Mouse (Mus musculus): ENCODE measurements at regions not wholly inside any gene's neighbourhood (a gene's known extent, or its start where the extent isn't known, plus 50 kb on each side); places are given as distances from the start of the nearest gene placed in this dataset.

- TF ChIP-seq CTCF (IDR thresholded peaks at IDR 0.05; ENCODE audit: low read depth) (no peak), EP300 (IDR thresholded peaks at IDR 0.05; ENCODE audit: low read depth) (no peak)
- H3K27ac ChIP-seq (ENCODE audit: low read depth): no peak overlapping the region
- H3K4me2 ChIP-seq (ENCODE audit: low read depth, low read length): no peak overlapping the region
- no peaks in the 10 kb centered on the region for H3K4me1 ChIP-seq (ENCODE audit: insufficient read depth)
- no peak overlapping the region for H3K4me3 ChIP-seq (ENCODE audit: low read depth, low read length)
- H3K36me3 ChIP-seq (replicated peaks; ENCODE audit: insufficient read depth, low read length): no peaks in the 10 kb centered on the region
- no peaks in the 10 kb centered on the region for H3K9me3 ChIP-seq (ENCODE audit: low read length)
- 43% methylated on average over 2 of the region's 2 CpGs for WGBS (ENCODE audit: insufficient replicate concordance)
- H3K9ac ChIP-seq (replicated peaks): no peak overlapping the region
- no peak for DNase-seq
- ATAC-seq: no peak
- H3K27me3 ChIP-seq (ENCODE audit: insufficient read depth, low read length): no peaks in the 10 kb centered on the region
Measured at GRCm38 (mm10) chr2:51732355-51732754, 105.0 kb downstream of the Tas2r134 start.

- Histone ChIP-seq H3K36me3 (replicated peaks; ENCODE audit: insufficient read depth, low read length) (no peaks in the 10 kb centered on the region), H3K4me2 (ENCODE audit: low read depth, low read length) (no peak overlapping the region), H3K4me1 (ENCODE audit: insufficient read depth) (no peaks in the 10 kb centered on the region), H3K4me3 (ENCODE audit: low read depth, low read length) (no peak overlapping the region), H3K9me3 (ENCODE audit: low read length) (no peaks in the 10 kb centered on the region), H3K9ac (replicated peaks) (no peak overlapping the region), H3K27ac (ENCODE audit: low read depth) (no peak overlapping the region), H3K27me3 (ENCODE audit: insufficient read depth, low read length) (no peaks in the 10 kb centered on the region)
- ATAC-seq (no peak), DNase-seq (no peak)
- no peak for TF ChIP-seq CTCF (IDR thresholded peaks at IDR 0.05; ENCODE audit: low read depth)
- no peak for TF ChIP-seq EP300 (IDR thresholded peaks at IDR 0.05; ENCODE audit: low read depth)
- 77% methylated on average over 3 of the region's 3 CpGs for WGBS (ENCODE audit: insufficient replicate concordance)
Measured at GRCm38 (mm10) chr2:51733218-51733617, 105.9 kb downstream of the Tas2r134 start.

- Histone ChIP-seq H3K4me1 (ENCODE audit: insufficient read depth) (no peaks in the 10 kb centered on the region), H3K36me3 (replicated peaks; ENCODE audit: insufficient read depth, low read length) (no peaks in the 10 kb centered on the region), H3K4me2 (ENCODE audit: low read depth, low read length) (no peak overlapping the region), H3K27ac (ENCODE audit: low read depth) (no peak overlapping the region), H3K27me3 (ENCODE audit: insufficient read depth, low read length) (no peaks in the 10 kb centered on the region), H3K4me3 (ENCODE audit: low read depth, low read length) (no peak overlapping the region), H3K9ac (replicated peaks) (no peak overlapping the region), H3K9me3 (ENCODE audit: low read length) (no peaks in the 10 kb centered on the region)
- ATAC-seq: no peak
- DNase-seq: no peak
- TF ChIP-seq EP300 (IDR thresholded peaks at IDR 0.05; ENCODE audit: low read depth): no peak
- no peak for TF ChIP-seq CTCF (IDR thresholded peaks at IDR 0.05; ENCODE audit: low read depth)
- 71% methylated on average over 4 of the region's 4 CpGs for WGBS (ENCODE audit: insufficient replicate concordance)
Measured at GRCm38 (mm10) chr2:51736452-51736851, 109.1 kb downstream of the Tas2r134 start.

- no peaks in the 10 kb centered on the region for H3K9me3 ChIP-seq (ENCODE audit: low read length)
- ATAC-seq (no peak), DNase-seq (no peak)
- no peak overlapping the region for H3K9ac ChIP-seq (replicated peaks)
- no peaks in the 10 kb centered on the region for H3K27me3 ChIP-seq (ENCODE audit: insufficient read depth, low read length)
- H3K27ac ChIP-seq (ENCODE audit: low read depth): no peak overlapping the region
- H3K4me2 ChIP-seq (ENCODE audit: low read depth, low read length): no peak overlapping the region
- no peaks in the 10 kb centered on the region for H3K4me1 ChIP-seq (ENCODE audit: insufficient read depth)
- no peaks in the 10 kb centered on the region for H3K36me3 ChIP-seq (replicated peaks; ENCODE audit: insufficient read depth, low read length)
- no peak for TF ChIP-seq CTCF (IDR thresholded peaks at IDR 0.05; ENCODE audit: low read depth)
- no peak for TF ChIP-seq EP300 (IDR thresholded peaks at IDR 0.05; ENCODE audit: low read depth)
- WGBS (ENCODE audit: insufficient replicate concordance): 78% methylated on average over 7 of the region's 7 CpGs
- no peak overlapping the region for H3K4me3 ChIP-seq (ENCODE audit: low read depth, low read length)
Measured at GRCm38 (mm10) chr2:51747675-51748319, 120.5 kb downstream of the Tas2r134 start.

DNA sequence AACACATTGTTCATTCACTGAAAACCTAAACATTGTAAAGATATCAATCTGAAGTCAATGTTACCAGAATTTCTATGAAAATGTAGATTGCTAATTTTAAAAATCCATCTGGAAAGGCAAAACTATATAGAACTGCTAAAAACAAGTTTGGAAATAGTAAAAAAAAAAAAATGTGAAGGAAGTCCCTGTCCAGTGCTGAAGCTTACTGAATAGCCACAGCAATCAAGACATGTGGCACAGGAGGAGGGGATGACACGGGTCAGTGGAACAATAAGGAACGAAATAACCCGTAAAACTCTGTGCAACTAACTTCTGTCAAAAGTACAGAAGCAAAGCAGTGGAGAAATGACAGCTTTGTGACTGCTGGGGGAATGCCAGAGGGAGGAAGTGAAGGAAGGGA, 121.9 kb downstream of the Tas2r134 start:
- H3K4me2 ChIP-seq (ENCODE audit: low read depth, low read length): no peak overlapping the region
- no peaks in the 10 kb centered on the region for H3K9me3 ChIP-seq (ENCODE audit: low read length)

GRCm38 (mm10) chr2:51752941-51753564, 125.7 kb downstream of the Tas2r134 start:
- TF ChIP-seq EP300 (IDR thresholded peaks at IDR 0.05; ENCODE audit: low read depth): no peak
- TF ChIP-seq CTCF (IDR thresholded peaks at IDR 0.05; ENCODE audit: low read depth): no peak
- H3K4me2 ChIP-seq (ENCODE audit: low read depth, low read length): no peak overlapping the region
- H3K9me3 ChIP-seq (ENCODE audit: low read length): no peaks in the 10 kb centered on the region
- H3K27ac ChIP-seq (ENCODE audit: low read depth): no peak overlapping the region
- no peak for DNase-seq
- no peaks in the 10 kb centered on the region for H3K4me1 ChIP-seq (ENCODE audit: insufficient read depth)
- H3K36me3 ChIP-seq (replicated peaks; ENCODE audit: insufficient read depth, low read length): no peaks in the 10 kb centered on the region
- H3K4me3 ChIP-seq (ENCODE audit: low read depth, low read length): no peak overlapping the region
- no peak overlapping the region for H3K9ac ChIP-seq (replicated peaks)
- H3K27me3 ChIP-seq (ENCODE audit: insufficient read depth, low read length): no peaks in the 10 kb centered on the region
- ATAC-seq: no peak
- 70% methylated on average over 12 of the region's 12 CpGs for WGBS (ENCODE audit: insufficient replicate concordance)

More for the DNA sequence above, 121.9 kb downstream of the Tas2r134 start:
- no peak for ATAC-seq
- Histone ChIP-seq H3K36me3 (replicated peaks; ENCODE audit: insufficient read depth, low read length) (no peaks in the 10 kb centered on the region), H3K4me3 (ENCODE audit: low read depth, low read length) (no peak overlapping the region), H3K27me3 (ENCODE audit: insufficient read depth, low read length) (no peaks in the 10 kb centered on the region), H3K4me1 (ENCODE audit: insufficient read depth) (no peaks in the 10 kb centered on the region), H3K27ac (ENCODE audit: low read depth) (no peak overlapping the region), H3K9ac (replicated peaks) (no peak overlapping the region)
- TF ChIP-seq CTCF (IDR thresholded peaks at IDR 0.05; ENCODE audit: low read depth) (no peak), EP300 (IDR thresholded peaks at IDR 0.05; ENCODE audit: low read depth) (no peak)
- WGBS (ENCODE audit: insufficient replicate concordance): 64% methylated on average over 3 of the region's 3 CpGs
- no peak for DNase-seq

Data from liver, postnatal 0 days (tissue).